ENCODE assay signal across 14 mouse cellular contexts in genomic region chr19:53829990-53830389, GRCm38 (mm10).
A peak's percentile ranks its signal among the peaks of the same experiment; 100 is the strongest.
DNase-seq lines count a peak whose midpoint lies in the region; ATAC-seq lines count a peak whose summit lies in the region.
"Had no signal": no experiment of that assay in that cellular context is flagged by ENCODE, and none has a peak within 500 bp of the region (broad histone marks: within the 10 kb centered on the region; RNA-seq: fewer than 3 reads in every experiment).

No protein-coding gene starts in this region.

- ATAC-seq in hindbrain, embryonic 13.5 days (ENCODE audit: low FRiP score): no peak
- no peak for ATAC-seq in hindbrain, embryonic 14.5 days (ENCODE audit: low FRiP score)
- no peak for ATAC-seq in midbrain, embryonic 11.5 days (ENCODE audit: low FRiP score)
- no peak for ATAC-seq in midbrain, embryonic 15.5 days (replicated peaks)
- no peak for ATAC-seq in forebrain, embryonic 13.5 days

- peaks cover 30% of the 10 kb centered on the region for H3K36me3 ChIP-seq in heart, embryonic 10.5 days
- no peaks in the 10 kb centered on the region for H3K36me3 ChIP-seq in hindbrain, embryonic 13.5 days
- no peaks in the 10 kb centered on the region for H3K36me3 ChIP-seq in hindbrain, embryonic 14.5 days (replicated peaks; ENCODE audit: control insufficient read depth, insufficient read depth)
- H3K36me3 ChIP-seq in midbrain, embryonic 11.5 days (ENCODE audit: control insufficient read depth, insufficient read depth, low read length): no peaks in the 10 kb centered on the region
- no peaks in the 10 kb centered on the region for H3K36me3 ChIP-seq in midbrain, embryonic 15.5 days (replicated peaks)
- H3K36me3 ChIP-seq in forebrain, embryonic 13.5 days (ENCODE audit: poor library complexity, severe bottlenecking): no peaks in the 10 kb centered on the region
- H3K36me3 ChIP-seq: lung, embryonic 15.5 days had no signal

- H3K9me3 ChIP-seq in heart, embryonic 10.5 days: no peaks in the 10 kb centered on the region
- no peaks in the 10 kb centered on the region for H3K9me3 ChIP-seq in hindbrain, embryonic 13.5 days
- H3K9me3 ChIP-seq in hindbrain, embryonic 14.5 days (ENCODE audit: control insufficient read depth, low read length): no peaks in the 10 kb centered on the region
- no peaks in the 10 kb centered on the region for H3K9me3 ChIP-seq in midbrain, embryonic 11.5 days (ENCODE audit: control insufficient read depth, low read length)
- H3K9me3 ChIP-seq in midbrain, embryonic 15.5 days: no peaks in the 10 kb centered on the region
- no peaks in the 10 kb centered on the region for H3K9me3 ChIP-seq in forebrain, embryonic 13.5 days (replicated peaks)
- H3K9me3 ChIP-seq: lung, embryonic 15.5 days; megakaryocyte, embryonic 14.5 days had no signal

- peak overlapping the region; percentile 81; the same call in 1 of the 2 replicates for H3K27ac ChIP-seq in heart, embryonic 10.5 days
- no peak overlapping the region for H3K27ac ChIP-seq in hindbrain, embryonic 13.5 days
- no peak overlapping the region for H3K27ac ChIP-seq in hindbrain, embryonic 14.5 days
- H3K27ac ChIP-seq in midbrain, embryonic 11.5 days (ENCODE audit: low read depth, low read length): no peak overlapping the region
- H3K27ac ChIP-seq in midbrain, embryonic 15.5 days: no peak overlapping the region
- peak overlapping the region; percentile 77 for H3K27ac ChIP-seq in forebrain, embryonic 13.5 days

- H3K4me2 ChIP-seq in hindbrain, embryonic 13.5 days: 0 out of 2 replicates have a peak overlapping the region, but pooled peaks have one; percentile 1
- H3K4me2 ChIP-seq in hindbrain, embryonic 14.5 days (replicated peaks): no peak overlapping the region
- no peak overlapping the region for H3K4me2 ChIP-seq in midbrain, embryonic 11.5 days
- H3K4me2 ChIP-seq in midbrain, embryonic 15.5 days: no peak overlapping the region
- no peak overlapping the region for H3K4me2 ChIP-seq in forebrain, embryonic 13.5 days
- H3K4me2 ChIP-seq: lung, embryonic 15.5 days had no signal

- H3K9ac ChIP-seq in hindbrain, embryonic 13.5 days: no peak overlapping the region
- no peak overlapping the region for H3K9ac ChIP-seq in hindbrain, embryonic 14.5 days
- H3K9ac ChIP-seq in midbrain, embryonic 11.5 days (ENCODE audit: low read length): peak overlapping the region; percentile 45; the same call in 1 of the 2 replicates
- H3K9ac ChIP-seq in midbrain, embryonic 15.5 days: no peak overlapping the region
- H3K9ac ChIP-seq in forebrain, embryonic 13.5 days: no peak overlapping the region
- H3K9ac ChIP-seq: lung, embryonic 15.5 days had no signal

- peaks cover 38% of the 10 kb centered on the region for H3K4me1 ChIP-seq in heart, embryonic 10.5 days
- peaks cover 20% of the 10 kb centered on the region for H3K4me1 ChIP-seq in hindbrain, embryonic 13.5 days (replicated peaks)
- peaks cover 8% of the 10 kb centered on the region for H3K4me1 ChIP-seq in hindbrain, embryonic 14.5 days (replicated peaks; ENCODE audit: control insufficient read depth, insufficient read depth, low read length)
- H3K4me1 ChIP-seq in midbrain, embryonic 11.5 days (ENCODE audit: control insufficient read depth, insufficient read depth, low read length): peaks cover 8% of the 10 kb centered on the region
- peaks cover 23% of the 10 kb centered on the region for H3K4me1 ChIP-seq in midbrain, embryonic 15.5 days
- peaks cover 43% of the 10 kb centered on the region for H3K4me1 ChIP-seq in forebrain, embryonic 13.5 days

- H3K27me3 ChIP-seq in heart, embryonic 10.5 days (ENCODE audit: insufficient read depth, poor library complexity, severe bottlenecking): no peaks in the 10 kb centered on the region
- H3K27me3 ChIP-seq in hindbrain, embryonic 13.5 days: no peaks in the 10 kb centered on the region
- no peaks in the 10 kb centered on the region for H3K27me3 ChIP-seq in hindbrain, embryonic 14.5 days (ENCODE audit: control insufficient read depth, insufficient read depth, low read length)
- H3K27me3 ChIP-seq in midbrain, embryonic 11.5 days (ENCODE audit: control insufficient read depth, insufficient read depth, low read length): no peaks in the 10 kb centered on the region
- no peaks in the 10 kb centered on the region for H3K27me3 ChIP-seq in midbrain, embryonic 15.5 days (replicated peaks)
- no peaks in the 10 kb centered on the region for H3K27me3 ChIP-seq in forebrain, embryonic 13.5 days
- H3K27me3 ChIP-seq: lung, embryonic 15.5 days; megakaryocyte, embryonic 14.5 days had no signal

- no peak for DNase-seq in heart, embryonic 10.5 days (ENCODE audit: low spot score)
- no peak for DNase-seq in heart, adult 18-20 months
- no peak for DNase-seq in hindbrain, embryonic 14.5 days (ENCODE audit: low spot score)
- no peak for DNase-seq in midbrain, embryonic 11.5 days (ENCODE audit: low spot score, missing footprints)
- no peak for DNase-seq in ovary, postnatal 36 days (ENCODE audit: low spot score)
- DNase-seq: B cell, adult 2 months; cerebellum, adult 18-20 months; layer of hippocampus, postnatal 36 days; right cerebral cortex, adult 18-20 months had no signal

- H3K4me3 ChIP-seq in heart, embryonic 10.5 days: no peak overlapping the region
- no peak overlapping the region for H3K4me3 ChIP-seq in hindbrain, embryonic 13.5 days
- H3K4me3 ChIP-seq in hindbrain, embryonic 14.5 days (replicated peaks; ENCODE audit: low read length): no peak overlapping the region
- no peak overlapping the region for H3K4me3 ChIP-seq in midbrain, embryonic 11.5 days (ENCODE audit: low read depth, low read length)
- H3K4me3 ChIP-seq in midbrain, embryonic 15.5 days: no peak overlapping the region
- no peak overlapping the region for H3K4me3 ChIP-seq in forebrain, embryonic 13.5 days
- H3K4me3 ChIP-seq: lung, embryonic 15.5 days had no signal

- 44% methylated on average over 6 of the region's 6 CpGs for WGBS in heart, embryonic 10.5 days
- WGBS in hindbrain, embryonic 13.5 days: 66% methylated on average over 6 of the region's 6 CpGs
- 60% methylated on average over 6 of the region's 6 CpGs for WGBS in hindbrain, embryonic 14.5 days
- WGBS in midbrain, embryonic 11.5 days: 58% methylated on average over 6 of the region's 6 CpGs
- WGBS in midbrain, embryonic 15.5 days: 48% methylated on average over 6 of the region's 6 CpGs
- 62% methylated on average over 6 of the region's 6 CpGs for WGBS in forebrain, embryonic 13.5 days

Comparison
In these comparisons a context has a peak if more than half of its experiments do, and no peak if none do; other contexts are left out.
1. H3K27ac ChIP-seq: peak in heart, embryonic 10.5 days (single experiment) and forebrain, embryonic 13.5 days (single experiment); none in hindbrain, embryonic 13.5 days (single experiment), hindbrain, embryonic 14.5 days (single experiment), midbrain, embryonic 11.5 days (single experiment) and midbrain, embryonic 15.5 days (single experiment).